Mouse (Mus musculus): ENCODE results near the gene Gnai3. TPM values are rescaled to one million over a fixed set of nuclear protein-coding genes. Genes with fewer than 3 reads are reported as not detected.

Gene Gnai3
- total and polyA plus RNA-seq, 3 experiments: 7.5 to 18.1 (median 16.5) TPM

DNA sequence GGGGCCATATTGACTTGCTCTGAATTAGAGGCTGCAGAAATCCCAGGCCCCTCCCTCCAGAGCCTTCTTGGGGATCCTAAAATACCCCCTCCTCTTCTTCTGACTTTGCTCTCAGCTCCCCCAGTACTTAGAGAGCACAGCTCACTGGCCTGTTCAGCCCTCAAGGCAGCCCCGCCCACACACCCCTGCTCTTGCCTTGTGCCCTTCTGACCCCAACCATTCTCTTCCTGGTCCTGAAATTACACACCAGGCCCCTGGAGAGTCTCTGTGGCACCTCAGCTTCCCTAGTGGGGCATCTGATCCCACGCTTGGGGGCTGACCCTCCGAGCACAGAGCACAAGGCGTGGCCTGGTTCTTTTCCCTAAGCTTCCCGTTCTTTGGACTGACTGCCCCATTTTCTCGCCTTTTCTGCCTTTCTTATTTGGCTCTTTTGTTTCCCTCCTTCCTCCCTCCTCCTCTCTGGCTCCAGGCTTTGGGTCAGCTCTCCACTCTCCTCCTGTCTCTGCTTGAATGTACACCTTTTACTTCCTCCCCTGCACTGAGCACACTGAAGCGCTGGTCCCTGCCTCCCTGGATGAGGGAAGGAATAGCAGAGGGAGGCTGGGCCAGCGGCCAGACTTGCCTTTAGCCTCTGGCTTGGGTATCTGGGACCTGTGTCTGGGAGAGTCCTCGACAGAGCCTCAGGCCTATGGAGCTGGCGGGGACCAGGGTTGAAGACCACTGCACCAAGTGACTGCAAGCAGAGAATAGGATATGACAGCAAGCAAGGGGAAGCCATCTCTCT is 19.8 kb upstream of the Gnai3 start:
- Histone ChIP-seq H3K36me3 (ENCODE audit: control insufficient read depth, insufficient read depth, low read length) (no peaks in the 10 kb centered on the region), H3K79me2 (replicated peaks; ENCODE audit: control insufficient read depth, insufficient read depth, low read length) (no peaks in the 10 kb centered on the region), H3K4me1 (ENCODE audit: control insufficient read depth, insufficient read depth, low read length) (peaks cover 3% of the 10 kb centered on the region; the same call in 1 of the 2 replicates), H3K27me3 (ENCODE audit: control insufficient read depth, insufficient read depth, low read length) (no peaks in the 10 kb centered on the region), H3K27ac (no peak overlapping the region), H3K4me3 (no peak overlapping the region), H3K9ac (ENCODE audit: low read depth, low read length) (no peak overlapping the region)
- DNase-seq: peak in 1 of 2 experiments; percentile 45
- intact Hi-C loops (cut with DNase I): loop anchor here (2.0 kb wide), 1 partner anchor 71 kb away; no protein-coding TSS in a partner anchor
- TF ChIP-seq EP300 (IDR thresholded peaks at IDR 0.05; ENCODE audit: insufficient read depth, low read depth, low read length) (no peak), POLR2A (IDR thresholded peaks at IDR 0.05; ENCODE audit: insufficient read depth, low read depth, low read length) (no peak), CTCF (IDR thresholded peaks at IDR 0.05) (no peak)
- WGBS: 54% methylated on average over 10 of the region's 10 CpGs

DNA sequence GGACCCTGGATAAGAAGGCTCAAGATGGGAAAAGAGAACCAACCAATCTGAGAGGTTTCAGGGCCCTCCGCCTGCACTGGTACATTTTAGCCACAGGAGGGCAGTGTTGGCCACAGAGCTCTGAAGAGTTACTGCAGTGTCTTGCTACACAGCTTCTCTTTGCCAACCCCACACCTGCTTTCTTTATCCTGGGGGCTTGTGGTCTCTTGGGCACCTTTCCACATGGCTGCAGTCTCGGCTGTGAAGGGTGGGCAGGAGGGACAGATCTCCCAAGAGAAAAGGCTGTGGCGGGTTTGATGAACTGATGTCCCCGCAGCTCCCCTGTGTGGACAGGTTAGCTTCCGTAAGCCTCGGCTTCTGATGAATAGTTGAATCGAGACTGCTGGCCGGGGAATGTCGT is 18.9 kb upstream of the Gnai3 start:
- Histone ChIP-seq H3K27me3 (ENCODE audit: control insufficient read depth, insufficient read depth, low read length) (no peaks in the 10 kb centered on the region), H3K27ac (no peak overlapping the region), H3K4me1 (ENCODE audit: control insufficient read depth, insufficient read depth, low read length) (peaks cover 3% of the 10 kb centered on the region; the same call in 1 of the 2 replicates), H3K79me2 (replicated peaks; ENCODE audit: control insufficient read depth, insufficient read depth, low read length) (no peaks in the 10 kb centered on the region), H3K36me3 (ENCODE audit: control insufficient read depth, insufficient read depth, low read length) (no peaks in the 10 kb centered on the region), H3K4me3 (no peak overlapping the region), H3K9ac (ENCODE audit: low read depth, low read length) (no peak overlapping the region)
- intact Hi-C loops (cut with DNase I): loop anchor here (1.0 to 2.0 kb wide), 3 partner anchors 39 to 224 kb away; no protein-coding TSS in a partner anchor
- TF ChIP-seq CTCF (IDR thresholded peaks at IDR 0.05) (no peak), EP300 (IDR thresholded peaks at IDR 0.05; ENCODE audit: insufficient read depth, low read depth, low read length) (peak; percentile 92)
- 25% methylated on average over 9 of the region's 9 CpGs for WGBS
- peak; percentile 78 to 84 for DNase-seq

DNA sequence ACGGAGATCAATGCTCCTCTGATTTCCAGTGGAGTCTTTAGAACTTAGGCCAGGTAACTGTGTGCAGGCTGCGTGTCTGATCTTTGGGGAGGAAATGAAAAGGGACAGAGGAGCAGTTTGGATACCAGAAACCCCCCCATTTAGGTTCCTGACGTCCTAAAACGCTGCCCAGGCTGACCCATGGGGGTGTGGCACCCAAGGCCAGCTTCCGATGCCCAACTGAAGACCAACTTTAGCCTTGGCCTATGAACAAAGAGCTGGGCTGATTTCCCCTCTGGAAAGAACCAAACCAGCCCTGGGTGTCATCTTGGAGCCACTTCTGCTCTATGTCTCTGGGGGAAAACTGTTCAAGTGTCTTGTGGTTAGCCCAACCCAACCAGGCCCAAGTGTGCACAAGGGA is 18.1 kb upstream of the Gnai3 start:
- Histone ChIP-seq H3K79me2 (replicated peaks; ENCODE audit: control insufficient read depth, insufficient read depth, low read length) (no peaks in the 10 kb centered on the region), H3K4me1 (ENCODE audit: control insufficient read depth, insufficient read depth, low read length) (peaks cover 3% of the 10 kb centered on the region; the same call in 1 of the 2 replicates), H3K4me3 (no peak overlapping the region), H3K9ac (ENCODE audit: low read depth, low read length) (no peak overlapping the region), H3K36me3 (ENCODE audit: control insufficient read depth, insufficient read depth, low read length) (no peaks in the 10 kb centered on the region), H3K27ac (no peak overlapping the region), H3K27me3 (ENCODE audit: control insufficient read depth, insufficient read depth, low read length) (no peaks in the 10 kb centered on the region)
- 68% methylated on average over 5 of the region's 5 CpGs for WGBS
- TF ChIP-seq CTCF (IDR thresholded peaks at IDR 0.05) (no peak), EP300 (IDR thresholded peaks at IDR 0.05; ENCODE audit: insufficient read depth, low read depth, low read length) (no peak)
- intact Hi-C loops (cut with DNase I): loop anchor here (1.0 to 2.0 kb wide), 3 partner anchors 40 to 225 kb away; no protein-coding TSS in a partner anchor
- no peak for DNase-seq

DNA sequence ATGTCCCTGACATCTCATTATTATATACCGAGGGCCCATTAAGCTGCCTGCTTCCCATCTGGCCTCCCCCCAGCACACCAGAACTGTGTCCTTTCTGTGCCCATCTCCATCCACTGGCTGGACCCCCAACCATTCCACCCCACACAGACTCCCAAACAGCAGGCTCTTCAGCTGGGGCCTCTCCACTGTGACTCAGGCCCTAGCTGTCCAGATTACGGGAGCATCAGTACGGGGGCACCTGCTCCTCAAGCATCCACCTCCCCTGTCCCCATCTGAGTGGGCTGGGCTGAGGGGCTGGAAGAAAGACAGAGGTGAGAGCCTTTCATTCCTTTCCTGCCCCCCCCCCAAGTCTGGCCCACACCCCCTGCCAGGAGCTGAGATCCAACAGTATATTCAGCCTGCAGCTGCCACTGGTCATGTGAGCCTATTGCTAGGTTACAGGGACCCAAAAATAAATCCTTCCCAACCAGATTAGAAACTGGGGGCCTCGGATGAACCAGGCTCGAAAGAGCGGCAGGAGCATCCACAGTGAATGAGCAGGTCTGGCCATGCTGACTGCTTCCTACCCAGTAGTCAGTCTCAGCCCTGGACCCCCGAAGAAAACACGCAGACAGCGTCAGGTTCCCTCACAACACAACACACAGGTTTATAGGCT is 12.6 kb upstream of the Gnai3 start:
- 44% methylated on average over 9 of the region's 9 CpGs for WGBS
- intact Hi-C loops (cut with DNase I): no loop called here
- H3K4me3 ChIP-seq: no peak overlapping the region

DNA sequence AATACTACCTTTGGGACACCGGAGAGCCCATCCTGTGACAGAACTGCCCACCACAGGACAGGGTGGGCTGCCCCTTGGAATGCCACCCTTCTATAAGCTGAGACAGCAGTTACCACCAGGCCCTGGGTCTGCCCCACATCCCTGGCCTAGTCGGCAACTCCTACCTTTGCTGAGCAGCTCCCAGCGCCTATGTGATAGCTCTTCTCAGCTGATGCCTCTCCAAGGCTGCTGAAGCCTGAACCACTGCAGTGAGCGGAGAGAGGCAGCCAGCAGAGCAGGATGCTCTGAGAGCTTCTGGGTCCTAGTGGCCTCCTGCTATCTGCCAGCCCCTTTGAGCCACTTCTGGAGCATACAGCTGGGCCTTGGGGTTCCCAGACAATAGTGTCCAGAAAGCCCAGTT is 8.7 kb upstream of the Gnai3 start, which contains the start of gene Gpr61:
TSS of gene Gpr61 (minus strand) at position 227 of the 400 bp plus-strand sequence.
- H3K79me2 ChIP-seq (replicated peaks; ENCODE audit: control insufficient read depth, insufficient read depth, low read length): no peaks in the 10 kb centered on the region
- no peaks in the 10 kb centered on the region for H3K36me3 ChIP-seq (ENCODE audit: control insufficient read depth, insufficient read depth, low read length)
- WGBS: 49% methylated on average over 4 of the region's 4 CpGs
- no peak within 1 kb of the TSS for H3K27ac ChIP-seq
- TF ChIP-seq POLR2A (IDR thresholded peaks at IDR 0.05; ENCODE audit: insufficient read depth, low read depth, low read length) (no peak), EP300 (IDR thresholded peaks at IDR 0.05; ENCODE audit: insufficient read depth, low read depth, low read length) (no peak), CTCF (IDR thresholded peaks at IDR 0.05) (no peak)
- no peak within 1 kb of the TSS for H3K9ac ChIP-seq (ENCODE audit: low read depth, low read length)
- no peaks in the 10 kb centered on the region for H3K27me3 ChIP-seq (ENCODE audit: control insufficient read depth, insufficient read depth, low read length)
- no peaks in the 10 kb centered on the region for H3K4me1 ChIP-seq (ENCODE audit: control insufficient read depth, insufficient read depth, low read length)
- DNase-seq: no peak
- intact Hi-C loops (cut with DNase I): no loop called here
- no peak within 1 kb of the TSS for H3K4me3 ChIP-seq

More for the DNA sequence above, 12.6 kb upstream of the Gnai3 start:
- Histone ChIP-seq H3K27ac (no peak overlapping the region), H3K4me1 (ENCODE audit: control insufficient read depth, insufficient read depth, low read length) (no peaks in the 10 kb centered on the region), H3K36me3 (ENCODE audit: control insufficient read depth, insufficient read depth, low read length) (no peaks in the 10 kb centered on the region), H3K9ac (ENCODE audit: low read depth, low read length) (no peak overlapping the region), H3K79me2 (replicated peaks; ENCODE audit: control insufficient read depth, insufficient read depth, low read length) (no peaks in the 10 kb centered on the region), H3K27me3 (ENCODE audit: control insufficient read depth, insufficient read depth, low read length) (no peaks in the 10 kb centered on the region)
- peak in 1 of 2 experiments; percentile 23 for DNase-seq
- no peak for TF ChIP-seq EP300 (IDR thresholded peaks at IDR 0.05; ENCODE audit: insufficient read depth, low read depth, low read length)
- TF ChIP-seq POLR2A (IDR thresholded peaks at IDR 0.05; ENCODE audit: insufficient read depth, low read depth, low read length): no peak
- no peak for TF ChIP-seq CTCF (IDR thresholded peaks at IDR 0.05)

DNA sequence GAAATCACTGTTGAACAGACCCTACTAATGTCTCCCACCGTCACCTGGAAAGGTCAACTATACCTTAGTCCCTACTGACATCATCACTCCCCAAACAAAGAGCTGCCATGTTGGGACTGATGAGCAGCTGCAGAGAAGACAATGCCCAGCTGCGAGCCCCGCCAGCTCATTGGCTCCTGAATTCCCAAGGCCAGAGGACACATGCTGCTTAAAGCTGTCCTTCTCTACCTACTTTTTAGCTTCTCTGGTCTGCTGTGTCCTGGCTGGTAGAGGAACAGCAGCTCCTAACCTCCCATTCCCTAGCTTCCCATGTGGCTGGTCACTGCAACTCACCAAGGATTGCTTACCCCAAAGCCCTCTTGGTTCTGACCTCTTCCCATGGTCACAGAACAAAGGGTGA is 6.3 kb upstream of the Gnai3 start:
- no peak overlapping the region for H3K4me3 ChIP-seq
- TF ChIP-seq EP300 (IDR thresholded peaks at IDR 0.05; ENCODE audit: insufficient read depth, low read depth, low read length) (no peak), POLR2A (IDR thresholded peaks at IDR 0.05; ENCODE audit: insufficient read depth, low read depth, low read length) (no peak), CTCF (IDR thresholded peaks at IDR 0.05) (no peak)
- no peak overlapping the region for H3K27ac ChIP-seq
- peaks cover 2% of the 10 kb centered on the region for H3K4me1 ChIP-seq (ENCODE audit: control insufficient read depth, insufficient read depth, low read length)
- intact Hi-C loops (cut with DNase I): no loop called here
- H3K36me3 ChIP-seq (ENCODE audit: control insufficient read depth, insufficient read depth, low read length): no peaks in the 10 kb centered on the region
- no peak for DNase-seq
- 91% methylated on average over 3 of the region's 3 CpGs for WGBS
- no peaks in the 10 kb centered on the region for H3K79me2 ChIP-seq (replicated peaks; ENCODE audit: control insufficient read depth, insufficient read depth, low read length)
- H3K27me3 ChIP-seq (ENCODE audit: control insufficient read depth, insufficient read depth, low read length): no peaks in the 10 kb centered on the region
- H3K9ac ChIP-seq (ENCODE audit: low read depth, low read length): no peak overlapping the region

Data from heart, adult 2 months (tissue).